Mouse (Mus musculus) lung, adult 2 months (tissue): ENCODE data around the gene Gnao1.

Source experiments
- CTCF ChIP-seq: fragments of 200-500 bp; IDR thresholded peaks from 2 replicates; pipeline ENCODE4 v1.5.1; 2011; ENCODE audit warnings: mild to moderate bottlenecking, low read length, control low read depth; ENCODE audit not compliant: insufficient read depth
- POLR2A ChIP-seq: fragments of 200-500 bp; IDR thresholded peaks from 2 replicates; pipeline ENCODE4 v1.6.1; 2011; ENCODE audit warnings: low read depth, mild to moderate bottlenecking, control low read depth, low read length, borderline replicate concordance; ENCODE audit errors: extremely low read depth

GRCm38 (mm10) chr8:93952511-93952910, 142.7 kb downstream of the Gnao1 start:
- TF ChIP-seq POLR2A (no peak), CTCF (no peak)
